Mouse (Mus musculus): Measurements from ENCODE around the gene Glod4. TPM values are rescaled to one million over a fixed set of nuclear protein-coding genes. Genes with fewer than 3 reads are reported as not detected.

Gene Glod4
- polyA plus RNA-seq, 1 experiment from 2014 or later = 81.5 TPM

GRCm38 (mm10) chr11:76278960-76279852, 35.7 kb upstream of the Glod4 start:
- H3K4me1 ChIP-seq = no peaks in the 10 kb centered on the region
- H3K4me2 ChIP-seq = no peak overlapping the region
- H3K36me3 ChIP-seq = no peaks in the 10 kb centered on the region
- H3K4me3 ChIP-seq = no peak overlapping the region
- WGBS (ENCODE audit: insufficient replicate concordance) = 66% methylated on average over 14 of the region's 14 CpGs
- H3K9ac ChIP-seq = no peak overlapping the region
- no peaks in the 10 kb centered on the region for H3K27me3 ChIP-seq (replicated peaks)
- ATAC-seq = no peak
- H3K9me3 ChIP-seq (replicated peaks) = no peaks in the 10 kb centered on the region
- no peak overlapping the region for H3K27ac ChIP-seq

GRCm38 (mm10) chr11:76272440-76272839, 28.9 kb upstream of the Glod4 start:
- WGBS (ENCODE audit: insufficient replicate concordance) = 79% methylated on average over 4 of the region's 4 CpGs

GRCm38 (mm10) chr11:76268521-76269065, 25.1 kb upstream of the Glod4 start:
- Histone ChIP-seq H3K9ac (no peak overlapping the region), H3K4me1 (no peaks in the 10 kb centered on the region), H3K36me3 (no peaks in the 10 kb centered on the region), H3K9me3 (replicated peaks) (no peaks in the 10 kb centered on the region), H3K27ac (no peak overlapping the region), H3K4me2 (no peak overlapping the region), H3K4me3 (no peak overlapping the region), H3K27me3 (replicated peaks) (no peaks in the 10 kb centered on the region)
- 69% methylated on average over 6 of the region's 6 CpGs for WGBS (ENCODE audit: insufficient replicate concordance)
- no peak for ATAC-seq

More at GRCm38 (mm10) chr11:76272440-76272839, 28.9 kb upstream of the Glod4 start:
- no peak overlapping the region for H3K27ac ChIP-seq
- H3K9me3 ChIP-seq (replicated peaks) = no peaks in the 10 kb centered on the region
- no peak overlapping the region for H3K9ac ChIP-seq
- no peaks in the 10 kb centered on the region for H3K27me3 ChIP-seq (replicated peaks)
- no peak for ATAC-seq
- no peaks in the 10 kb centered on the region for H3K4me1 ChIP-seq
- H3K36me3 ChIP-seq = no peaks in the 10 kb centered on the region
- no peak overlapping the region for H3K4me2 ChIP-seq
- H3K4me3 ChIP-seq = no peak overlapping the region

GRCm38 (mm10) chr11:76268001-76268459, 24.5 kb upstream of the Glod4 start:
- no peak overlapping the region for H3K9ac ChIP-seq
- no peak for ATAC-seq
- H3K4me1 ChIP-seq = no peaks in the 10 kb centered on the region
- no peak overlapping the region for H3K4me2 ChIP-seq
- H3K27me3 ChIP-seq (replicated peaks) = no peaks in the 10 kb centered on the region
- H3K36me3 ChIP-seq = no peaks in the 10 kb centered on the region
- H3K9me3 ChIP-seq (replicated peaks) = no peaks in the 10 kb centered on the region
- no peak overlapping the region for H3K4me3 ChIP-seq
- 54% methylated on average over 5 of the region's 5 CpGs for WGBS (ENCODE audit: insufficient replicate concordance)
- no peak overlapping the region for H3K27ac ChIP-seq

DNA sequence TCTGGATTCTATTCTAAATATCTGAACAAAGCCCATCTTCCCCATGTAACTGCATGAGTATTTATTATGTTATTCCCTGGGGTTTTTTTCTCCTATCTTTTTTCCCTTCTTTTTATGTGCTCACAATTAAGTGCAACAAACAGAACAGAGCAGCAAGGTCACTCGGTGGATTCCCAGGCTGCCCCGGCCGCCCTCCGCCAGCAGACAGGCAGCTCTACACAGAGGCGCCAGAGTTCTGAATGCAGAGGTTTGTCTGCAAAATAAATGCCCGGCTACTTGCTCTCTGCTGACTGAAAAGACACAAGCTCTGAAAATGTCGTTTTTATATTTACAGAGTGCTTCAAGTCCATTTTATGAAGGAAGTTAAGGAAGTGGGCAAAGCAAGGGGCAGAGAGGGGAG, 24.0 kb upstream of the Glod4 start:
- H3K36me3 ChIP-seq = no peaks in the 10 kb centered on the region
- no peak overlapping the region for H3K27ac ChIP-seq
- no peak for ATAC-seq

GRCm38 (mm10) chr11:76262611-76263351, 19.3 kb upstream of the Glod4 start:
- H3K4me3 ChIP-seq = no peak overlapping the region
- H3K27me3 ChIP-seq (replicated peaks) = no peaks in the 10 kb centered on the region
- H3K4me2 ChIP-seq = no peak overlapping the region
- H3K27ac ChIP-seq = no peak overlapping the region
- peaks cover 3% of the 10 kb centered on the region; the same call in 1 of the 2 replicates for H3K4me1 ChIP-seq
- H3K36me3 ChIP-seq = no peaks in the 10 kb centered on the region
- H3K9ac ChIP-seq = no peak overlapping the region
- H3K9me3 ChIP-seq (replicated peaks) = no peaks in the 10 kb centered on the region
- no peak for ATAC-seq
- 49% methylated on average over 19 of the region's 19 CpGs for WGBS (ENCODE audit: insufficient replicate concordance)

More for the DNA sequence above, 24.0 kb upstream of the Glod4 start:
- H3K4me2 ChIP-seq = no peak overlapping the region
- no peaks in the 10 kb centered on the region for H3K27me3 ChIP-seq (replicated peaks)
- 61% methylated on average over 7 of the region's 7 CpGs for WGBS (ENCODE audit: insufficient replicate concordance)
- no peak overlapping the region for H3K4me3 ChIP-seq
- no peaks in the 10 kb centered on the region for H3K9me3 ChIP-seq (replicated peaks)
- H3K4me1 ChIP-seq = no peaks in the 10 kb centered on the region
- no peak overlapping the region for H3K9ac ChIP-seq

GRCm38 (mm10) chr11:76261224-76261623, 17.7 kb upstream of the Glod4 start:
- H3K36me3 ChIP-seq = no peaks in the 10 kb centered on the region
- no peak overlapping the region for H3K4me2 ChIP-seq
- no peak overlapping the region for H3K9ac ChIP-seq
- 28% methylated on average over 12 of the region's 12 CpGs for WGBS (ENCODE audit: insufficient replicate concordance)
- peaks cover 3% of the 10 kb centered on the region; the same call in 1 of the 2 replicates for H3K4me1 ChIP-seq
- H3K9me3 ChIP-seq (replicated peaks) = no peaks in the 10 kb centered on the region
- no peak for ATAC-seq
- no peak overlapping the region for H3K4me3 ChIP-seq
- H3K27me3 ChIP-seq (replicated peaks) = no peaks in the 10 kb centered on the region
- H3K27ac ChIP-seq = no peak overlapping the region

- peaks cover 3% of the 10 kb centered on the region; the same call in 1 of the 2 replicates for H3K4me1 ChIP-seq
- no peaks in the 10 kb centered on the region for H3K9me3 ChIP-seq (replicated peaks)
- no peaks in the 10 kb centered on the region for H3K27me3 ChIP-seq (replicated peaks)
- H3K4me2 ChIP-seq = no peak overlapping the region
- H3K36me3 ChIP-seq = no peaks in the 10 kb centered on the region
- ATAC-seq = no peak
- H3K9ac ChIP-seq = no peak overlapping the region
- H3K27ac ChIP-seq = no peak overlapping the region
- no peak overlapping the region for H3K4me3 ChIP-seq
- WGBS (ENCODE audit: insufficient replicate concordance) = 65% methylated on average over 10 of the region's 10 CpGs
Observed at GRCm38 (mm10) chr11:76260208-76261050, 16.9 kb upstream of the Glod4 start.

DNA sequence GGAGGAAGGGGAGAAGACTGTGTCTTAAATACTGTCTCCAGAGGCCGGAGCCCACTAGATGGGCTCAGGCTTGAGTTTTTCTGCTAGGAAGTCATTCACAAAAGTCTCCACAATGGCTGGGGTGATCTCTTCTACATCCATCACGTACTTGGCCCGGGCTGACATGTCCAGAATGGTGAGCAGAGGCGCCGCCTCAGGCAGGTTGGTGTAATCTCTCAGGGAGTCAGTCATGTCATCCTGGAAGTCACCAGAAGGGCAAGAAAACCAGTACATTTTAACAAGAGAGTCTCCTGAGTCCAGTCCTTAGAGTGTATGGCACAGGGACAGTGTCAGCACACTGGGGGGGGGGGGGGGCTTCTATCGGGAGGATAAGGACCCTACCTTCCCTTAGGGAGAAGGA, 15.0 kb upstream of the Glod4 start:
- ATAC-seq = no peak
- WGBS (ENCODE audit: insufficient replicate concordance) = 78% methylated on average over 6 of the region's 6 CpGs
- no peaks in the 10 kb centered on the region for H3K9me3 ChIP-seq (replicated peaks)
- H3K4me1 ChIP-seq = peaks cover 3% of the 10 kb centered on the region; the same call in 1 of the 2 replicates
- H3K4me3 ChIP-seq = no peak overlapping the region
- H3K9ac ChIP-seq = no peak overlapping the region
- H3K4me2 ChIP-seq = no peak overlapping the region
- no peaks in the 10 kb centered on the region for H3K27me3 ChIP-seq (replicated peaks)
- no peak overlapping the region for H3K27ac ChIP-seq
- H3K36me3 ChIP-seq = no peaks in the 10 kb centered on the region

DNA sequence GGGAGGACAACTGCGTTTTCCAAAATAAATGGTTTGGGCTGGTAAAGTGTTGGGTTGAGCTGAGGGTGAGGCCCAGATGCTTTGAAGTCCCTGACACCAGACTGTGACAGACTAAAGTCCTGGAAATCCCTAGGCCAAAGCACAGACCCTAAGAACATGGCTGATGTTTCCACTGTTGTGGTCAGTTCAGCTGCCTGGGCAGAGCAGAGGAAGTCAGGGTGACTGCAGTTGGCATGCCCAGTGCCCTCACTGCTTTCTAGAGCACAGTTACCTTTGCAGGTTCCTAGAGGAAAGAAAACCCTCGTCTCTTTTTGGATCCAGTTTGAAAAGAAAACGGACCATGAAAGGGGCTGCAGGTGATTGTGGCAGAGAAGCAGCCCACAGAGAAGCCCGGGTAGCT, 13.9 kb upstream of the Glod4 start:
- Histone ChIP-seq H3K4me3 (no peak overlapping the region), H3K9me3 (replicated peaks) (no peaks in the 10 kb centered on the region), H3K4me2 (no peak overlapping the region), H3K9ac (no peak overlapping the region), H3K27ac (no peak overlapping the region), H3K27me3 (replicated peaks) (no peaks in the 10 kb centered on the region), H3K36me3 (no peaks in the 10 kb centered on the region), H3K4me1 (peaks cover 3% of the 10 kb centered on the region; the same call in 1 of the 2 replicates)
- ATAC-seq = no peak
- 64% methylated on average over 4 of the region's 4 CpGs for WGBS (ENCODE audit: insufficient replicate concordance)

- Histone ChIP-seq H3K4me1 (no peaks in the 10 kb centered on the region), H3K9me3 (replicated peaks) (no peaks in the 10 kb centered on the region), H3K4me2 (no peak overlapping the region), H3K27me3 (replicated peaks) (no peaks in the 10 kb centered on the region), H3K4me3 (no peak overlapping the region), H3K27ac (no peak overlapping the region), H3K36me3 (peaks cover 8% of the 10 kb centered on the region), H3K9ac (no peak overlapping the region)
- WGBS (ENCODE audit: insufficient replicate concordance) = 51% methylated on average over 5 of the region's 5 CpGs
- no peak for ATAC-seq
Observed at GRCm38 (mm10) chr11:76256129-76256528, 12.6 kb upstream of the Glod4 start.

Data from liver, embryonic 12.5 days (tissue).